Mouse (Mus musculus): ENCODE results near the gene Crb1. TPM values are rescaled to one million over a fixed set of nuclear protein-coding genes. Genes with fewer than 3 reads are reported as not detected.

Gene Crb1
- polyA plus RNA-seq, 1 experiment from 2014 or later, result 0.07 TPM

DNA sequence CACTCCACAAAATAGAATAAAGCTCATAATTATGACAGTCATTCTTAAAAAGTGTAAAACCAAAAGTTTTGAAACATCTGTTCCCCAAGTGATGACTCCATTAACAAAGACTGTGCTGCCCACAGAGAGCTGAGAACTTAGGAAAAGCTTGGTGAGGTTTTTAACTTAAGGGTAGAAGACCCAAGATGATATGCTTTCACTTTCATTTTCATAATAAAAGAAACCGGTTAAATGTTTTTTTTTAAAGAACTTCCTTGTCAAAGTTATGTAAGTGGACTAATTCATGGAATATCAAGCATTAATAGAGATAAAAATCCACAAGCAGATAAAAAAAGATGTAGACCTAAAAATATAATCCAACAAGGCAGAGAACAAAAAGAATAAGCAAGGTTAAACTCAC is 113.7 kb downstream of the Crb1 start:
- ATAC-seq (replicated peaks; ENCODE audit: low FRiP score) (no peak), DNase-seq (ENCODE audit: low spot score) (no peak)
- WGBS, result 46% methylated on average over 1 of the region's 1 CpGs

DNA sequence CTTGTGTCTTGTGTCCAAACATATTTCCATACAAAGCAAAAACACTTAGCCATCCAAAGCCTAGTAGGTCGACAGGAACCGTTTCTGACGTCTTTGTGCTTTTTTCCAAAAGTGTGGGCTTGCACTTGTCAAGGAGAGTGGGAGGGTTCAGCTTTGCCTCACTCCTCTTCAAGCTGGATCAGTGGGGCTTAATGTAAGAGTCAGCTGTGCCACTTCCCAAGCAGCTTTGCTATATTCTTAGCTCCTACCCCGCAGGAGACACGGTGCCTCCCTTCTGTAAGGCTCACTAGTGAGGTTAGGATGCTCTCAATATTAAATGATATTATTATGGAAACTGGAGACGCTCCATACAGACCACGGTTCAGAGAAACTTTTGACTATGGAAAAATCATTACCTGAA is 121.3 kb downstream of the Crb1 start:
- H3K4me1 ChIP-seq (replicated peaks; ENCODE audit: control insufficient read depth, insufficient read depth, low read length), result no peaks in the 10 kb centered on the region
- DNase-seq (ENCODE audit: low spot score) (no peak), ATAC-seq (replicated peaks; ENCODE audit: low FRiP score) (no peak)
- H3K9ac ChIP-seq (ENCODE audit: low read depth, low read length), result no peak overlapping the region
- no peaks in the 10 kb centered on the region for H3K36me3 ChIP-seq (ENCODE audit: control insufficient read depth, insufficient read depth, low read length)
- 68% methylated on average over 7 of the region's 7 CpGs for WGBS
- no peaks in the 10 kb centered on the region for H3K9me3 ChIP-seq (ENCODE audit: control insufficient read depth, low read length)
- H3K4me2 ChIP-seq, result no peak overlapping the region
- no peak overlapping the region for H3K4me3 ChIP-seq (ENCODE audit: low read depth, low read length)
- no peak overlapping the region for H3K27ac ChIP-seq (ENCODE audit: low read depth, low read length)
- no peaks in the 10 kb centered on the region for H3K27me3 ChIP-seq (replicated peaks; ENCODE audit: control insufficient read depth, insufficient read depth, low read length)

More for the DNA sequence above, 113.7 kb downstream of the Crb1 start:
- no peak overlapping the region for H3K4me3 ChIP-seq (ENCODE audit: low read depth, low read length)
- no peaks in the 10 kb centered on the region for H3K27me3 ChIP-seq (replicated peaks; ENCODE audit: control insufficient read depth, insufficient read depth, low read length)
- no peak overlapping the region for H3K27ac ChIP-seq (ENCODE audit: low read depth, low read length)
- no peaks in the 10 kb centered on the region for H3K36me3 ChIP-seq (ENCODE audit: control insufficient read depth, insufficient read depth, low read length)
- H3K9me3 ChIP-seq (ENCODE audit: control insufficient read depth, low read length), result no peaks in the 10 kb centered on the region
- H3K9ac ChIP-seq (ENCODE audit: low read depth, low read length), result no peak overlapping the region
- H3K4me1 ChIP-seq (replicated peaks; ENCODE audit: control insufficient read depth, insufficient read depth, low read length), result no peaks in the 10 kb centered on the region
- H3K4me2 ChIP-seq, result no peak overlapping the region

DNA sequence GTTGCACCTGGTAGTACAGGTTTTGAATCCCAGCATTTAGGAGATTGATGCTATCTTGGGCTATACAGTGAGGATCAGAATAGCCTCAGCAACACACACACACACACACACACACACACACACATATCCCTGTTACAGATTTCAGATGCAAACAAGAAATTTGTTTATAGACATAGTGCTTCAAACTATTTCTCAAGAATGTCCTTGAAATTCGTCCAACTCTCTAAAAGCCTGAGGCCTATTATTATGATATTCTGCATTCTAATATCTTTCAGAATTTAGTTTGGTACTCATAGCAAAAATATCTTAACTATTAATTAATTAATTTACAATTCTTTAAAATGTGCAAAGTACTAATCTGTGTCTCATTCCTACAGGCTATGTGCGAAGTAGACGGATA is 124.9 kb downstream of the Crb1 start:
- no peak overlapping the region for H3K4me2 ChIP-seq
- H3K27ac ChIP-seq (ENCODE audit: low read depth, low read length), result no peak overlapping the region
- ATAC-seq (replicated peaks; ENCODE audit: low FRiP score) (no peak), DNase-seq (ENCODE audit: low spot score) (no peak)
- H3K27me3 ChIP-seq (replicated peaks; ENCODE audit: control insufficient read depth, insufficient read depth, low read length), result no peaks in the 10 kb centered on the region
- no peak overlapping the region for H3K9ac ChIP-seq (ENCODE audit: low read depth, low read length)
- 85% methylated on average over 3 of the region's 3 CpGs for WGBS
- H3K4me1 ChIP-seq (replicated peaks; ENCODE audit: control insufficient read depth, insufficient read depth, low read length), result no peaks in the 10 kb centered on the region
- H3K4me3 ChIP-seq (ENCODE audit: low read depth, low read length), result no peak overlapping the region
- no peaks in the 10 kb centered on the region for H3K36me3 ChIP-seq (ENCODE audit: control insufficient read depth, insufficient read depth, low read length)
- H3K9me3 ChIP-seq (ENCODE audit: control insufficient read depth, low read length), result no peaks in the 10 kb centered on the region

DNA sequence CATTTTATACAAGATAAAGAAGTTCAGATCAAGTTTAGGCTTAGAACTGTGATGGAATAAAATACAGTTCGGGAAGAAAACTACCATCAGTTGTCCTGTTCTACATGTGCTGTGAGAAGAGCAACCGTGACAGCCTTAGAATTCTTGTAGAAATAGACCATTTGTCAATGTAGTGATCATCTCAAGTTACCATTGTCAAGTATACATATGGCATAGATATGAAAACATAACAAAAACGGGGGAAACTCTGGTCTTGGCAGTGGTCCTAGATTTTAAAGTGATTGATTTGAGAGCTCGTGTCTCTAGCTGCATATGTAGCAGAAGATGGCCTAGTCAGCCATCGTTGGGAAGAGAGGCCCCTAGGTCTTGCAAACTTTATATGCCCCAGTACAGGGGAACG is 127.7 kb downstream of the Crb1 start:
- Histone ChIP-seq H3K27ac (ENCODE audit: low read depth, low read length) (no peak overlapping the region), H3K9me3 (ENCODE audit: control insufficient read depth, low read length) (no peaks in the 10 kb centered on the region), H3K4me1 (replicated peaks; ENCODE audit: control insufficient read depth, insufficient read depth, low read length) (no peaks in the 10 kb centered on the region), H3K4me2 (no peak overlapping the region), H3K27me3 (replicated peaks; ENCODE audit: control insufficient read depth, insufficient read depth, low read length) (no peaks in the 10 kb centered on the region), H3K36me3 (ENCODE audit: control insufficient read depth, insufficient read depth, low read length) (no peaks in the 10 kb centered on the region), H3K9ac (ENCODE audit: low read depth, low read length) (no peak overlapping the region), H3K4me3 (ENCODE audit: low read depth, low read length) (no peak overlapping the region)
- no peak for DNase-seq (ENCODE audit: low spot score)
- no peak for ATAC-seq (replicated peaks; ENCODE audit: low FRiP score)
- 71% methylated on average over 6 of the region's 6 CpGs for WGBS

DNA sequence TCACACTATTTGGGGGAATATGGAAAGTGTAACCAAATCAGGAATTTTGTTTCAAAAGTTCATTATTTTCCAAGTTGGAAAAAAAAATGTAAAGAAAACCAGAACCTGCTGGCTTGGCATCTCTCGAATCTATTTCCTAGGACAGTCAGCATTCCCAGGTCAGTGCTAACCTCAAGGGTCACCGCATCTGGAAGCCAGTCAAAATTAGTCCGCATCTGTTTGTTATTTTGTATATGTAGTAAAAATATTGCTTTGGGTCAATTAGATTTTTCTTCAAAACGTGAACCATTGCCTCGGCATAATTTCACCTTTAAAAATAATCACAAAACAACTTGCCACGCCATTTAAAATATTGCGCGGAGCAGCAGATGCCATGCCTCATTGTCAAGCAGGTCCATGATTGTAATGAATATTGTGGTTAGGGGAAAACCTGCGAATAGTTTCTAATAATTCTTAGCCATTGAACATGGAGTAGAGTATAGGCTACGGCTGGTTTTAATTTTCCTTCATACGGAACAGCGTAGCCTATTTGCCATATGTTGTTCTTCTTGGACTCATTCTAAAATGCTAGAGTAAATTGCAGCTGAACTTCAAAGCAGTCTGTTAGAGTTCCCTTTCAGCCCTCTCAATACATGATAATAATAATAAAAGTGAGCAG is 130.0 kb downstream of the Crb1 start:
- DNase-seq (ENCODE audit: low spot score) (no peak), ATAC-seq (replicated peaks; ENCODE audit: low FRiP score) (no peak)
- H3K4me2 ChIP-seq, result no peak overlapping the region
- no peaks in the 10 kb centered on the region for H3K9me3 ChIP-seq (ENCODE audit: control insufficient read depth, low read length)
- no peaks in the 10 kb centered on the region for H3K27me3 ChIP-seq (replicated peaks; ENCODE audit: control insufficient read depth, insufficient read depth, low read length)
- no peaks in the 10 kb centered on the region for H3K36me3 ChIP-seq (ENCODE audit: control insufficient read depth, insufficient read depth, low read length)
- H3K27ac ChIP-seq (ENCODE audit: low read depth, low read length), result no peak overlapping the region
- no peak overlapping the region for H3K9ac ChIP-seq (ENCODE audit: low read depth, low read length)
- H3K4me3 ChIP-seq (ENCODE audit: low read depth, low read length), result no peak overlapping the region
- 84% methylated on average over 12 of the region's 12 CpGs for WGBS
- H3K4me1 ChIP-seq (replicated peaks; ENCODE audit: control insufficient read depth, insufficient read depth, low read length), result no peaks in the 10 kb centered on the region

DNA sequence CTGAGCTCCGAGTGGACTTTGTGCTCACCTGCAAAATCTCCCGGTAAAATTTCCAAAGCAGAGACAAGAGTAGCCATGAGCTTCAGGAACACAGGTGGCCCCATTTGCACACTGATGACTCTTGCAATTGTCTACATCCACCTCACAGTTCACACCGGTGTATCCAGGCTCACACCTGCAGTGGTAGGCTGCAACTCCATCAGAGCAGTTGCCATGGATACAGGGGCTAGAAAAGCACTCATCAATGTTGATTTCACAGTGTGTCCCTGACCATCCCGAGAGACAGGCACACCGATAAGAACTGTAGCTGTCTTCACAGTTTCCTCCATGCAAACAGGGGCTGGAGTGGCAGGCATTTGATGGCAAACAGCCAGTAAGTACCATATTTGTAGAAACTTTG is 140.1 kb downstream of the Crb1 start:
- Histone ChIP-seq H3K9ac (ENCODE audit: low read depth, low read length) (no peak overlapping the region), H3K9me3 (ENCODE audit: control insufficient read depth, low read length) (no peaks in the 10 kb centered on the region), H3K27me3 (replicated peaks; ENCODE audit: control insufficient read depth, insufficient read depth, low read length) (no peaks in the 10 kb centered on the region), H3K4me2 (no peak overlapping the region), H3K4me1 (replicated peaks; ENCODE audit: control insufficient read depth, insufficient read depth, low read length) (no peaks in the 10 kb centered on the region), H3K27ac (ENCODE audit: low read depth, low read length) (no peak overlapping the region), H3K4me3 (ENCODE audit: low read depth, low read length) (no peak overlapping the region), H3K36me3 (ENCODE audit: control insufficient read depth, insufficient read depth, low read length) (no peaks in the 10 kb centered on the region)
- WGBS, result 52% methylated on average over 5 of the region's 5 CpGs
- no peak for ATAC-seq (replicated peaks; ENCODE audit: low FRiP score)
- DNase-seq (ENCODE audit: low spot score), result no peak

DNA sequence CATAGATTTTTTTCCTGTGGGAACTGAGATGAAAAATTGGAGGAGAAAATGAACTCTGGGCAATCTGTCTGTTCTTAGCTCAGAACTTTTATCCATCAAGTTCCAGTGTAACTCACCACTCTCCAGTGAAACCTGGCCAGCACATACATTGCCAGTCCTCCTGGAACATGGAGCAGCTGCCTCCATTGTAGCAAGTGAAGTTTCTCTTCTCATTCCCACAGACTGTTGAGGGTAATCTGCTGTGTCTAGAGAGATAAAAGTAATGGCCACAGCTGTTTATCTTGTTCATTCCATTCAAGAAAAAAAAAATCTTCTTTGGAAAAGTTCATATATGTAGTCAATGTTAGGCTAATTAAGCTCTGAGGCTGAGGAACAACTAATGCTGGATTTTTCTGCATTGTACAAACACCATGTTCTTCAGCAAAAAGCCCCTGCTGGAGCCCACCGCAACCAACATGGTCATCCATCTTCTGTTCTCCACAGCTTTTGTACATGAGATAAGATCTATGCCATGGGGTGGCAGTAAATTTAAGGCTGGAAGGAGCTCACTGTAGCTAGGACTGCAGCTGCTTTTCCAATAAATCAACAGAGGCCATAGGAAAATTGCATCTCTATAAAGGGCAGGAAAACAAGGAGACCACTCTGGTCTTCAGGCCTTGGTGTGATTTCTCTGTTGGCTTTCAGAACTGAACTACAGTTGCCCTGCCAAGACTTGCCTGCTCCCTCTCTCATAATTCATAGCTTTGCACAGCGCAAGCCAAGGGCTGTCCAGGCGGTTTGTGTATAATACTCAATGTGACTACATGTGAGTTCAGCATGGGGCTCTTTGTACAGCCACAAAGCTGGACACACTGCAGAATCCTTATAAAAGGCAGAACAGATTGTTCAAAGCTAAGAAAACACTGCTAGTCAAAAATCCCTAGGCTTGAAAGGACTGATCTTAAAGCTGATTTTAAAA is 142.0 kb downstream of the Crb1 start:
- H3K27ac ChIP-seq (ENCODE audit: low read depth, low read length), result no peak overlapping the region
- DNase-seq (ENCODE audit: low spot score) (no peak), ATAC-seq (replicated peaks; ENCODE audit: low FRiP score) (no peak)
- no peak overlapping the region for H3K4me3 ChIP-seq (ENCODE audit: low read depth, low read length)
- H3K36me3 ChIP-seq (ENCODE audit: control insufficient read depth, insufficient read depth, low read length), result no peaks in the 10 kb centered on the region
- no peaks in the 10 kb centered on the region for H3K4me1 ChIP-seq (replicated peaks; ENCODE audit: control insufficient read depth, insufficient read depth, low read length)
- H3K4me2 ChIP-seq, result no peak overlapping the region
- no peak overlapping the region for H3K9ac ChIP-seq (ENCODE audit: low read depth, low read length)
- H3K9me3 ChIP-seq (ENCODE audit: control insufficient read depth, low read length), result no peaks in the 10 kb centered on the region
- H3K27me3 ChIP-seq (replicated peaks; ENCODE audit: control insufficient read depth, insufficient read depth, low read length), result no peaks in the 10 kb centered on the region
- 79% methylated on average over 3 of the region's 3 CpGs for WGBS

DNA sequence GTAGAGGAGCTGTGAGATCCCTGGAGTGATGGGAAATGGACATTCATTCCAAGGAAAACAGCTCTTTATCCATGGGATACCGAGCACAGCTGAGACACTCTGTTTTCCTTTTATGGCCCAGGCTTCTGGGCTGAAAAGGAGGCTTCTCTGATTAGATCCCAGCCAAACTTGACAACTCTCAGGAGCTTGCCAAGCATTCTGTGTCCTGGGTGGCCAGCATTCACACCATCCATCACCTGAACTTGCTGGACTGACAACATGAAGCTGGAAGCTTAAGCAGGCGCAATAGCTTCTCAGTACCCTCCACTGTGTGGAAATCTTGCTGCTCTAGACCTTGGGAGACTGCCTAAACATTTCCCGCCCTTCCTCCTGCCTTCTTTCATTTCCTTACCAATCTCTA is 144.3 kb downstream of the Crb1 start:
- Histone ChIP-seq H3K9me3 (ENCODE audit: control insufficient read depth, low read length) (no peaks in the 10 kb centered on the region), H3K9ac (ENCODE audit: low read depth, low read length) (no peak overlapping the region), H3K4me2 (no peak overlapping the region), H3K27me3 (replicated peaks; ENCODE audit: control insufficient read depth, insufficient read depth, low read length) (no peaks in the 10 kb centered on the region), H3K4me1 (replicated peaks; ENCODE audit: control insufficient read depth, insufficient read depth, low read length) (no peaks in the 10 kb centered on the region), H3K27ac (ENCODE audit: low read depth, low read length) (no peak overlapping the region), H3K4me3 (ENCODE audit: low read depth, low read length) (no peak overlapping the region), H3K36me3 (ENCODE audit: control insufficient read depth, insufficient read depth, low read length) (no peaks in the 10 kb centered on the region)
- WGBS, result 61% methylated on average over 3 of the region's 3 CpGs
- DNase-seq (ENCODE audit: low spot score) (no peak), ATAC-seq (replicated peaks; ENCODE audit: low FRiP score) (no peak)

Measured in liver, embryonic 11.5 days (tissue).